Mouse (Mus musculus): ENCODE measurements around the gene Tmem167. TPM values are rescaled to one million over a fixed set of nuclear protein-coding genes. Genes with fewer than 3 reads are reported as not detected.
A peak's percentile ranks its signal among the peaks of the same experiment; 100 is the strongest.
"Not testable (repeated sequence)": the region's sequence is repeated elsewhere in the genome, so short reads cannot be mapped to it uniquely, and the experiment has no call there.

Tmem167 gene
- total RNA-seq (2017): 23.9 and 26.1 TPM in 2 replicates

GRCm38 (mm10) chr13:90088962-90089824 is at the start of gene Tmem167, which contains the start of gene Xrcc4:
Gene Tmem167 (plus strand): TSS chr13:90089123.
Gene Xrcc4 (minus strand): TSS chr13:90089608.
- peak; percentile 99 for ATAC-seq (replicated peaks; ENCODE audit: low read depth, poor library complexity, severe bottlenecking)

DNA sequence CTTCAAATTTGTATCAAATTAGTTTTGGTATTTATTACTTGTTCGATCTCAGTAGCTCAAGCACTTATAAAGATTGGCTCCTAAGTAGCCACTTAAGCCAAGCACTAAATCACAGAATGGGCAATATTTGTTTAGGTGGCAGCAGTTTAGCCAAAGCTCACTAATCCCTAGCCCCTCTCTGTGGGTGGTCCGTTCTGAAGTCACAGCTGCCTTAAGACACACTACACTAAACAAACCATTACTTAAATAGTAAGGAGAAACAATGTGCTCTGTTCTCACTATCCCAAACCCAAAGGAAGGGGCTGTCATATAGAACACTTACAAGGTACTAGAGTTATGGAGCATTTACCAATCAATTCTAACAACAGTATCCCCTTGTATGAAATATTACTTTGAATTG is 49.3 kb upstream of the Tmem167 start:
- ATAC-seq (replicated peaks; ENCODE audit: low read depth, poor library complexity, severe bottlenecking): no peak

GRCm38 (mm10) chr13:90051735-90052134 is 37.2 kb upstream of the Tmem167 start:
- ATAC-seq (replicated peaks; ENCODE audit: low read depth, poor library complexity, severe bottlenecking): peak; percentile 77

DNA sequence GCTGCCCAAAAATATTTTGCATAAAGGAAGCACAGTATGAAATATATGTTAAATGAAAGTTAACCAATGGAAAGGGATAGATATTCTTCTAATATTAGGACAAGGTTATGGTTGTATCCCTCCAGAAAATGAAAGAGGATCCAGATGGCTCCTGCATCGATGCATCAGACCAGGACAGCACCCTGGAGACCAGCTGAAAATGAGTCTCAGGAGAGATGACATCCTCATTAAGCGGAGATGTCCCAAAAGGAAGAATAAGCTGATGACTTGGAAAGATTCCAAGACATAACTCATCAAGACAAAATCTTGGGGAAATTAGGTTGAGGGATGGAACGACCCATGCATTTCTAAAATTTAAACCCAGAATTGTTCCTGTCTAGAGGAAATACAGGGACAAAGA is 36.5 kb upstream of the Tmem167 start:
- ATAC-seq (replicated peaks; ENCODE audit: low read depth, poor library complexity, severe bottlenecking): no peak

DNA sequence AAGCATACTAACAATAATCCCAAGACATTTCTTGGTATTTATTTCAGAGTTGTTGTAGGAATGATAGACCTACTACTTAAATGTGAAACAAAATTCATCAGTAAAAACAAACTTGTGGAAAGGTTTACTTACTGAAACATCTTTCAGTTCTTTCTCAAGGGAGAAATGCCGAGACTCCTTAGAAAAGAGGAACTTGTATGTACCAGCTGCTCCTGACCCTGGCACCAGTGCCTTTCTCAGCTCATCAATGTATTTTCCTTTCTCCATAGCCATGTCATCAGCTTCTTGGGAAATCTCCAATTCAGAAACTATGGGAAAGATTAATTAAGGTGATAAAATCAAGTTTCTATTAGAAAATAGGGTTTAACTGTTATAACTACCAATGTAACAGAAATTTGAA is 27.0 kb upstream of the Tmem167 start:
- no peak for ATAC-seq (replicated peaks; ENCODE audit: low read depth, poor library complexity, severe bottlenecking)

GRCm38 (mm10) chr13:90089825-90090183 is 881 bp downstream of the Tmem167 start:
- ATAC-seq (replicated peaks; ENCODE audit: low read depth, poor library complexity, severe bottlenecking): no peak

- peak; percentile 56; the same call in 1 of the 2 replicates for ATAC-seq (replicated peaks; ENCODE audit: low read depth, poor library complexity, severe bottlenecking)
These were observed 12.6 kb downstream of the Tmem167 start for GRCm38 (mm10) chr13:90101514-90101913.

GRCm38 (mm10) chr13:90106139-90106538 is 17.2 kb downstream of the Tmem167 start:
- ATAC-seq (replicated peaks; ENCODE audit: low read depth, poor library complexity, severe bottlenecking): no peak

DNA sequence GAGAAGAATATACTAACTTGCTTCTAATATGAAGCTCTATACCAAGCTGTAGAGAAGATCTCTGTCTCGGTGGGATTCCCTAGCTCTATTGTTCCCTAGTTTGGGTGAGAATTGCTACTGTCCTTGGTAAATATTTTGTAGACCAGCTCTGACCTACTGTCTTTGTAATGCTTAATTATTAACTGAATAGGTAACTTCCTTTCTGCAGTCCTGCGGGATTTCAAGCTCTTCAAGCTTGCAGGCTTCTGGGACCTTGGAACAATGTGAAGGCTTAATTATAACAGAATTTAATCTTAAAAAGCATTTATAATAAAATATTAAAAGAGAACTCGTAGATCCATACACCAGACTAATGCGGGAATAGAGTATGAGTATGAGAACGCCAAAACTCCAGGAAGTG is 19.8 kb downstream of the Tmem167 start:
- not testable (repeated sequence) for ATAC-seq (replicated peaks; ENCODE audit: low read depth, poor library complexity, severe bottlenecking)

DNA sequence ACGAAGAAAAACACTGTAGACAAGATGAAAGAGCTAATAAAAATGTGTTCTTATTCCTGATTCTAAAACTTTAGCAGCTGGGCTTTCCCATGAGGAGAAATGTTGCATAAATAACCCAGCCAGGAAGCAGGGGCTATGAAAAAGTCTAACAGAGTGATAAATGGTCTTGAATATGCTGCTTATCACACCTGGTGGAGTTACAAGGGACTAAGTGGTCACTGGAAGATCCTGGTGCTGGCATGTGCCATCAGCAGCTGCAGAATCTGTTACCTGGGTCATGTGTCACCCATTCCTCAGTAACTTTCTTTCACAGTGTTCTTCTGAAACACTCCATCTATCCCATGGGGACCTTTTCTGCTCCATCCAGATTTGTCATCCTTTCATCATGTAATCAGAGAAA is 22.8 kb downstream of the Tmem167 start:
- ATAC-seq (replicated peaks; ENCODE audit: low read depth, poor library complexity, severe bottlenecking): no peak

GRCm38 (mm10) chr13:90136156-90136910 is 47.4 kb downstream of the Tmem167 start:
- peak; percentile 100 for ATAC-seq (replicated peaks; ENCODE audit: low read depth, poor library complexity, severe bottlenecking)

DNA sequence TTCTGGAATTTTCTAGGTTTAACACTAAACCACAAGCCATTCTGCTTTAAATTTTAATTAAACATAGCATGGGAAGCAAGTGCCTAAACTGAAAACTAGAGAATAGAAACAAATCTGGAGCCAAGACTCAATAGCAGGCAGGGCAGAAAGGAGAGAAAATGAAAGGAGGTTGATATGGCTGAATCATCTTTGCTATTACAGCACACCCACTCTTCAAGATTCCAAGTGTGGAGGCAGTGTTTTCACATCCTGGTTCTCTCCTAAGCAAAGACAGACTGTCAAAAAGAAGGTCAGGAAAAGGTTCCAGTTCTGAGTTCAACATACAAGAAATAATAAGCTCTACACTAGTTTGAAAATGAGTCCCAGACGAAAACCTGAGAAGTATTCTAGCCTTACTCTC is 52.8 kb downstream of the Tmem167 start:
- ATAC-seq (replicated peaks; ENCODE audit: low read depth, poor library complexity, severe bottlenecking): no peak

DNA sequence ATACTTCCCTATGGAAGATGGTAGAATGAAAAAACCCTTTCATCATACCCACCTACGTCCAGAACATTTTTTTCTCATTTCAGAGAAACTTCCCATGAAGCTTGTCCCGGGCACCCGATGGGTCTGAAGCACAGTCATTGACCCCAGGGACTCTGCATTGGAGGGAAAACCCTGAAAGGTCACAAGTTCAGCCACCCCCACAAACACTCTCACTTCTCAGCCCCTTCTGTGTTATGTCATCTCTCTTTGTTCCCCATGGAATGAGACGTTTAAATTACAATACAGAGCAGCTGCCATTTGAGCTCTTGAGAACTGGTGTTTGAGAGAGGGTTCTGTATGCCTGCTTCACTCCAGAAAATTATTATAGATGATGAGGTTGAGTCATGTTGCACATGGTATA is 54.3 kb downstream of the Tmem167 start:
- ATAC-seq (replicated peaks; ENCODE audit: low read depth, poor library complexity, severe bottlenecking): no peak

DNA sequence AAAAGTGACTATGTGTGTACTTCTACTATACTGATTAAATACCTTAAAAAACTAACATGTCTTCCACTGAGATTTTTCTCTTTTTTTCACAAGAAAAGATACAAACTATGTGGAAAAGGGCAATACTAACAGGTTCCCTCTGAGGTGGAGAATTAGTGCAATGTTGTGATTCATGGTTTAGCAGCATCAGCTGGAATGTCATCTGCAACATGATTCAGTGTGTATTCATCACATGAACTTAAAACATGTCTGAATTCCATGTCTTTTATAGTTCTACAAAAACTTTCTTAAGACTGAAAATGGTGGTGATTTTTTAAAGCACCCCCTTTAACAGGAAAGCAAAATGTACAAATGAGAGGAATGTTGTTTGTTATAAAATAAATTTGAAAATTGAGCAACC is 63.0 kb downstream of the Tmem167 start:
- no peak for ATAC-seq (replicated peaks; ENCODE audit: low read depth, poor library complexity, severe bottlenecking)

GRCm38 (mm10) chr13:90152536-90153273 is 63.8 kb downstream of the Tmem167 start:
- ATAC-seq (replicated peaks; ENCODE audit: low read depth, poor library complexity, severe bottlenecking): no peak

DNA sequence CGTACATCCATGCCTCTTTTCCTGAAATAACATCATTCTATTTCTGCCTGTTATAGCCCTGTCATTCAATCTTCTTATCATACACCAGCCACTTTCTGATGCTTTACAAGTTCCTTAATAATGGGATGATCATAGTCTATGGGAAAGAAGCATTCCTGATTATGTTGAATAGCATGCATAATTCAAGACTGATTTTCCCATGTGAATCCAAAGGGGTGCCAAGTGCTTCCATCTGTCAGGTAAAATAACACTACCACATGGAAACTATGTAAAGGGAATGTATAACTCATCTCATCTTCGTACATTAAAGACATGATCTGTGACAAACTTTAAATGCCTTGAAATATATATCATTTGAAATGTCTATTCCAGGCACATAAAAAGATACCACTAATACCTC is 75.2 kb downstream of the Tmem167 start:
- ATAC-seq (replicated peaks; ENCODE audit: low read depth, poor library complexity, severe bottlenecking): no peak

DNA sequence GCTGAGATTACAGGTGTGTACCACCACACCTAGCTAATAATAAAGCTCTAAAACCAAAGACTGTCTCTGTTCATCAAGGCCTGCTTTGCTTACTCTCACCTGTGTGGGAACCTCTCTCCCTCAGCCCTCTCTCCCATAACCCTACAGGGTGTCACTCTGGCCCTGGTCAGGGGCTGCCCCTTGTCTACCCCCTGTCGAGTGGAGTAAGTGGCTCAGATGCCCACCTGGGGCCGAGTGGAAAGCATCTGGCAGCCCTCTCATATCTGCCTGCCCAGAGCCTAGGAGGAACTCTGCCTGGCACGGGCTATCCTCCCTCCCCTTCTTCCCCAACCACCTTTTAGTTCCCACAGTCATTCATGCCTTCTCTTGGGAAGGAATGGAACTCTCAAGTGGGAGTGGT is 78.1 kb downstream of the Tmem167 start:
- no peak for ATAC-seq (replicated peaks; ENCODE audit: low read depth, poor library complexity, severe bottlenecking)

DNA sequence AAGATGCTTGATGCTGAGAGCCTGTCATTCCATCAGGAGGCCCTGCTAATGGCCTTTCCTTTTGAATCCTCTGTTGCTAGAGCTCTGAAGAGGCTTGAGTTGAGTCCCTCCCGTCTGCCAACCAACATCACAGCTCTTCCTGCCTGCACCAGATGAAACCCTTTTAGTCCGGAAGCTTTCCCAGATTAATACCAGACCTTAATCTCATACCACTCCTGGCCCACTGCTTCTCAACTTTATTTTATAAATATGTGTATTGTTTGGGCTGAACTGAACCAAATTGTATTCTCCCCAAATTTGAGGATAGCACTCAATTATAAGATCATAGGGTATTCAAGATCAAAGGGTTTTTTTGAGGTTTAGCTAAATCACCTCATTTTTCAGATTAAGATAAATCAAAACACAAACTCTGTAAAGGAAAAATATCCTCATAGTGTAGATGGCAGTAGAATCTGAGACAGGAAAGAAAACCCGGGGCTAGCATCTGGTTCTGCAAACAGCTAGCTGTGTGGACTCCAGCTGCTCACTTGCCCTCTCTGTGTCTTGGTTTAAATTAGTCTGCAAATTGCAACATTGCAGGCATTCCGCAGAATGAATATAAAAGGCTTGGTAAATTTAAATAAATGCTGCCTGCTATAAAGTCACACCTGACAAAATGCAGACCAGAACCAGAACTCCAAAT is 81.3 kb downstream of the Tmem167 start:
- no peak for ATAC-seq (replicated peaks; ENCODE audit: low read depth, poor library complexity, severe bottlenecking)

DNA sequence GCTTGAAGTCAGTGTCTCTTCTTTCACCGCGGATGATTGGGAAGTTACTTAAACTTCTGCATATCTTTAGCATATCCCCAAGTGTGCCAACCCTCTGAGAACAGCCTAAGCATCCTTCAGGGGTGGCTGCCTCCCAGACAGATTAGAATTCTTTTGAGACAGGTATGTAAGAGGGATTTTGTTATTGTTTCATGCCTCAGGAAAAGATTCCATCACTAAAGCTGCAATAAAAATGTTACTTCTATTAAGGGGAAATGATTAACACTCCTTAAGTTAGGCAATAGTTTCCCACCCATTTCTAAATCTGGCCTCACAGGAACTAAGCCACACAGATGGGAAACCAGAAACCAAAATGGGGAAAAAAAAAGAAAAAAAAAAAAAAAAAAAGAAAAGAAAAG is 81.9 kb downstream of the Tmem167 start:
- ATAC-seq (replicated peaks; ENCODE audit: low read depth, poor library complexity, severe bottlenecking): no peak; the same call in 1 of the 2 replicates

DNA sequence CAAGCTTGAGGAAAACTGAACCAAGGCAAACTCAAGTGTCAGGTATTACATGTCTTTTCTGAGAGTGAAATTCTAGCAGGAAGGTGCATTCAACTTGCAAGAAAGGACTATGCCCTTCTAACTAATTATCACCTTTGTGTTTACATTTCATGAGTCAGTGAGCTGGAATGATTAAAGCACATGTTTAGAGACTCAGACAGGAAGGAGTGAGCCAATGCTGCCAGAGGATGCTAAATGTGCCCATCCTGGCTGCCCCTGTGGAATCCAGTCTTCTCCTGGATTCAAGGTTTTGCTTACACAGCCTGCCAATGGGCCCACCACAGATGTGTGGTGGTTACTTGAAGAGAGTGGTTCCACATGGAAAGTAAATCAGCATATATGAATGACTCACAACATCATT is 82.5 kb downstream of the Tmem167 start:
- no peak for ATAC-seq (replicated peaks; ENCODE audit: low read depth, poor library complexity, severe bottlenecking)

All from common myeloid progenitor, adult 5-6 weeks (primary cell).